Mouse (Mus musculus) hindbrain, embryonic 11.5 days (tissue): ENCODE data around the gene Eid3. TPM values are rescaled to one million over a fixed set of nuclear protein-coding genes. Genes with fewer than 3 reads are reported as not detected.

Experiments used
- ATAC-seq: fragments of 200-750 bp; cut with Nextera tagmentation; 2 replicates; pipeline ENCODE4 v1.8.0; 2017; ENCODE audit warnings: mild to moderate bottlenecking, moderate TSS enrichment, moderate library complexity; ENCODE audit not compliant: low FRiP score
- DNase-seq: peaks from one replicate; pipeline ENCODE4 v3.0.0-alpha.2; 2015; ENCODE audit warnings: low spot score
- H3K27ac ChIP-seq: fragments of 300-500 bp; sonication (generic); 2 replicates; pipeline ENCODE4 v1.5.1; 2014; ENCODE audit warnings: mild to moderate bottlenecking, low read depth, low read length
- H3K27me3 ChIP-seq: fragments of 300-500 bp; sonication (generic); 2 replicates; pipeline ENCODE4 v1.6.1; 2014; ENCODE audit warnings: mild to moderate bottlenecking, low read length, moderate library complexity, mixed read lengths; ENCODE audit not compliant: control insufficient read depth, insufficient read depth
- H3K36me3 ChIP-seq: fragments of 300-500 bp; sonication (generic); 2 replicates; pipeline ENCODE4 v1.6.1; 2014; ENCODE audit warnings: mild to moderate bottlenecking, low read length, moderate library complexity, mixed read lengths; ENCODE audit not compliant: control insufficient read depth, insufficient read depth
- H3K4me1 ChIP-seq: fragments of 300-500 bp; sonication (generic); replicated peaks from 2 replicates; pipeline ENCODE4 v1.6.1; 2014; ENCODE audit warnings: low read length, mixed read lengths; ENCODE audit not compliant: control insufficient read depth, insufficient read depth
- H3K4me2 ChIP-seq: fragments of 300-500 bp; sonication (generic); replicated peaks from 2 replicates; pipeline ENCODE4 v1.6.1; 2014; ENCODE audit warnings: mild to moderate bottlenecking, low read depth, low read length
- H3K4me3 ChIP-seq: fragments of 300-500 bp; sonication (generic); 2 replicates; pipeline ENCODE4 v1.5.1; 2014; ENCODE audit warnings: low read depth, low read length
- H3K9ac ChIP-seq: fragments of 300-500 bp; sonication (generic); 2 replicates; pipeline ENCODE4 v1.6.1; 2014; ENCODE audit warnings: low read depth, low read length
- H3K9me3 ChIP-seq: fragments of 300-500 bp; sonication (generic); 2 replicates; pipeline ENCODE4 v1.6.1; 2016; ENCODE audit warnings: low read length; ENCODE audit not compliant: control insufficient read depth
- WGBS: fragments of 180-500 bp; shearing (Covaris S2); extraction: QIAGEN DNeasy Blood & Tissue Kit; methylation state at CpG from one replicate; pipeline ENCODE4 v1.1.7; 2014; 5-methylcytosine and 5-hydroxymethylcytosine counted together
- polyA plus RNA-seq: library from polyadenylated mRNA; unstranded; fragments of >200 nt; fragmentation: Nextera tagmentation; extraction: Ambion mirVana; gene quantifications from 2 replicates; pipeline ENCODE4 v1.2.1, GENCODE M21; 2014

Gene Eid3
- polyA plus RNA-seq = 0.56 and 1.1 TPM in 2 replicates

- no peak within 1 kb of the TSS for H3K4me2 ChIP-seq
- no peak within 1 kb of the TSS for H3K27ac ChIP-seq
Observed at GRCm38 (mm10) chr10:82866356-82866755, at the start of gene Eid3. Eid3 (plus strand) TSS chr10:82866626.

GRCm38 (mm10) chr10:82817514-82817913 lies 48.9 kb upstream of the Eid3 start:
- WGBS = 58% methylated on average over 3 of the region's 3 CpGs

More at GRCm38 (mm10) chr10:82866356-82866755, at the start of gene Eid3:
- DNase-seq (no peak), ATAC-seq (no peak)
- no peaks in the 10 kb centered on the region for H3K4me1 ChIP-seq
- H3K4me3 ChIP-seq = no peak within 1 kb of the TSS
- H3K36me3 ChIP-seq = peaks cover 4% of the 10 kb centered on the region; the same call in 1 of the 2 replicates
- no peaks in the 10 kb centered on the region for H3K9me3 ChIP-seq
- WGBS = 58% methylated on average over 9 of the region's 9 CpGs
- no peaks in the 10 kb centered on the region for H3K27me3 ChIP-seq
- H3K9ac ChIP-seq = no peak within 1 kb of the TSS

DNA sequence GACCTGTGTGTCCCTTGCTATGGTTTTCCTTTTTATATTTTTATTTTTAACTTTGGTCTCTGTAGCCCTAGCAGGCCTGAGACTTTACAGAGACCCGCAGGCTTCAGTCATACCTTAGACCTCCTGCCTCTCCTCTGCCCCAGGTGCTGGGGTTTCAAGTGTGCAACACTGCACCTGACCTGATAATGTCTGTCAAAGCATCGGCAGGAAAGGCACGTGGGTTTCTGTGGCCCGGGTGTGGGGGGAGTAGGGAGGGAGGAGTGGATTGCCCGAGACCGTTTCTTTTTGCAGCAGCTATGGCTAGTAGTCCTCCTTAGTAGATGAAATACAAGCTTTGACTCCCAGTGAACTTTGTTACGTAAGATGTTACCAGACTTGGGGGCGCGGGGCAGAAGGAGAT lies 48.5 kb upstream of the Eid3 start:
- Histone ChIP-seq H3K27me3 (no peaks in the 10 kb centered on the region), H3K9ac (no peak overlapping the region), H3K36me3 (no peaks in the 10 kb centered on the region), H3K4me1 (no peaks in the 10 kb centered on the region), H3K27ac (no peak overlapping the region), H3K9me3 (no peaks in the 10 kb centered on the region), H3K4me2 (no peak overlapping the region), H3K4me3 (no peak overlapping the region)
- DNase-seq (no peak), ATAC-seq (no peak)
- 71% methylated on average over 9 of the region's 9 CpGs for WGBS

More at GRCm38 (mm10) chr10:82817514-82817913, 48.9 kb upstream of the Eid3 start:
- ATAC-seq (no peak), DNase-seq (no peak)
- no peak overlapping the region for H3K4me2 ChIP-seq
- no peak overlapping the region for H3K4me3 ChIP-seq
- H3K27ac ChIP-seq = no peak overlapping the region
- no peak overlapping the region for H3K9ac ChIP-seq
- no peaks in the 10 kb centered on the region for H3K4me1 ChIP-seq
- H3K27me3 ChIP-seq = no peaks in the 10 kb centered on the region
- no peaks in the 10 kb centered on the region for H3K36me3 ChIP-seq
- H3K9me3 ChIP-seq = no peaks in the 10 kb centered on the region

DNA sequence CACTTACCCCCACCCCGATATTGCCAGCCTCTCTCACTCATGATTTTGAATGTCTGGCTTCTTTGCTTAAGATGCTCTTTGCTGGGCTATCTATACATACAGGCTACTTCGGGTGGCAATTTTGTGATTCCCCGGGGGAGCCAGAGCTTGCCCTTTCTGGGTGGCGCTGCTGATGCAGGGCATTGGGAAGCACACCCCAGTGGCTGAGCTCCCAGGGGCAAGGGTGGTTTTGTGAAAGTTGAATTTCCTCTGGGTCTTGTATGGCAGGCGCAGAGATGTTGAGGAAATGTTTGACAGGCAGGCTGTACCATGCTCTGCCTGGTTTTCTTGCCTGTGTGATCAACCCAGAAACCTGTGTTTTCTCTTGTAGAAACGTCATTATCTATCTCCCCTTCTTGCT lies 47.8 kb upstream of the Eid3 start:
- ATAC-seq (no peak), DNase-seq (no peak)
- Histone ChIP-seq H3K36me3 (no peaks in the 10 kb centered on the region), H3K4me2 (no peak overlapping the region), H3K4me3 (no peak overlapping the region), H3K27me3 (no peaks in the 10 kb centered on the region), H3K27ac (no peak overlapping the region), H3K9ac (no peak overlapping the region), H3K9me3 (no peaks in the 10 kb centered on the region), H3K4me1 (no peaks in the 10 kb centered on the region)
- WGBS = 85% methylated on average over 6 of the region's 6 CpGs

GRCm38 (mm10) chr10:82823108-82823778 lies 43.2 kb upstream of the Eid3 start:
- no peaks in the 10 kb centered on the region for H3K4me1 ChIP-seq
- no peak for DNase-seq
- H3K4me2 ChIP-seq = no peak overlapping the region
- ATAC-seq = no peak
- H3K9ac ChIP-seq = no peak overlapping the region
- H3K27ac ChIP-seq = no peak overlapping the region
- H3K27me3 ChIP-seq = no peaks in the 10 kb centered on the region
- no peak overlapping the region for H3K4me3 ChIP-seq
- no peaks in the 10 kb centered on the region for H3K36me3 ChIP-seq
- WGBS = 79% methylated on average over 14 of the region's 14 CpGs
- no peaks in the 10 kb centered on the region for H3K9me3 ChIP-seq

- no peaks in the 10 kb centered on the region for H3K9me3 ChIP-seq
- ATAC-seq (no peak), DNase-seq (no peak)
- no peaks in the 10 kb centered on the region for H3K27me3 ChIP-seq
- H3K4me3 ChIP-seq = no peak overlapping the region
- no peaks in the 10 kb centered on the region for H3K4me1 ChIP-seq
- no peaks in the 10 kb centered on the region for H3K36me3 ChIP-seq
- 71% methylated on average over 5 of the region's 5 CpGs for WGBS
- H3K27ac ChIP-seq = no peak overlapping the region
- H3K4me2 ChIP-seq = no peak overlapping the region
- H3K9ac ChIP-seq = no peak overlapping the region
Observed at GRCm38 (mm10) chr10:82823779-82824177, 42.6 kb upstream of the Eid3 start.

- no peak overlapping the region for H3K4me3 ChIP-seq
- no peaks in the 10 kb centered on the region for H3K9me3 ChIP-seq
- WGBS = 79% methylated on average over 10 of the region's 10 CpGs
- DNase-seq (no peak), ATAC-seq (no peak)
- H3K36me3 ChIP-seq = no peaks in the 10 kb centered on the region
- H3K27me3 ChIP-seq = no peaks in the 10 kb centered on the region
- no peak overlapping the region for H3K4me2 ChIP-seq
- H3K27ac ChIP-seq = no peak overlapping the region
- H3K4me1 ChIP-seq = no peaks in the 10 kb centered on the region
- H3K9ac ChIP-seq = no peak overlapping the region
Observed at GRCm38 (mm10) chr10:82824541-82824940, 41.9 kb upstream of the Eid3 start.

DNA sequence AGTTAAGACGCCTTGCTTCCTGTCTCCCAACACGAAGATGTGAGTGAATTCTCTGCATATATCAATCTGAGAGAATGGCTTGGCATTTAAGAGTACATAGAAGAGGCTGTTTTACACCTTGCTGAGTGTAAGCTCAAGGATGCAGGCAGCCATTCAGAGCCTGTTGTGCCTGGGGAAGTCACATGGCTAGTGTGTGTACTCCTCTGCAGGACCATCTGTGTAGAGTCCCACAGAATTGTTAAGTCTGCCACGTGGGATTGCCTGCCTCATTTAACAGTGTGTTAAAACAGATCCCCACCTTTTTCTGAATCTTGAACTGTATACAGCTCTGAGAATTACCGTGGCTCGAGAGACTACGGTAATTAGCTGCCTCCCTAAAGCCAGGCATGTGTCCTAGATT lies 39.9 kb upstream of the Eid3 start:
- H3K4me3 ChIP-seq = no peak overlapping the region
- H3K4me2 ChIP-seq = no peak overlapping the region
- 63% methylated on average over 6 of the region's 6 CpGs for WGBS
- H3K27me3 ChIP-seq = no peaks in the 10 kb centered on the region
- H3K9me3 ChIP-seq = no peaks in the 10 kb centered on the region
- H3K36me3 ChIP-seq = no peaks in the 10 kb centered on the region
- H3K9ac ChIP-seq = no peak overlapping the region
- H3K4me1 ChIP-seq = no peaks in the 10 kb centered on the region
- H3K27ac ChIP-seq = no peak overlapping the region
- ATAC-seq (no peak), DNase-seq (no peak)

- WGBS = 78% methylated on average over 9 of the region's 9 CpGs
- no peaks in the 10 kb centered on the region for H3K9me3 ChIP-seq
- no peak within 1 kb of the TSS for H3K4me2 ChIP-seq
- H3K27me3 ChIP-seq = no peaks in the 10 kb centered on the region
- DNase-seq = no peak
- no peak within 1 kb of the TSS for H3K9ac ChIP-seq
- H3K4me3 ChIP-seq = no peak within 1 kb of the TSS
- no peak for ATAC-seq
- no peak within 1 kb of the TSS for H3K27ac ChIP-seq
- no peaks in the 10 kb centered on the region for H3K4me1 ChIP-seq
- no peaks in the 10 kb centered on the region for H3K36me3 ChIP-seq
Observed at GRCm38 (mm10) chr10:82833926-82834325, 32.5 kb upstream of the Eid3 start, which contains the start of gene Txnrd1. Txnrd1 (plus strand) TSS chr10:82833951.
